Mouse (Mus musculus) yolk sac, embryonic 10.5 days (tissue): Measurements from ENCODE around the gene Mrpl16.

ENCODE experiments used
- DNase-seq: peaks from one replicate; pipeline ENCODE4 v3.0.0-alpha.2; 2017; ENCODE audit warnings: low spot score

Mrpl16 gene

DNA sequence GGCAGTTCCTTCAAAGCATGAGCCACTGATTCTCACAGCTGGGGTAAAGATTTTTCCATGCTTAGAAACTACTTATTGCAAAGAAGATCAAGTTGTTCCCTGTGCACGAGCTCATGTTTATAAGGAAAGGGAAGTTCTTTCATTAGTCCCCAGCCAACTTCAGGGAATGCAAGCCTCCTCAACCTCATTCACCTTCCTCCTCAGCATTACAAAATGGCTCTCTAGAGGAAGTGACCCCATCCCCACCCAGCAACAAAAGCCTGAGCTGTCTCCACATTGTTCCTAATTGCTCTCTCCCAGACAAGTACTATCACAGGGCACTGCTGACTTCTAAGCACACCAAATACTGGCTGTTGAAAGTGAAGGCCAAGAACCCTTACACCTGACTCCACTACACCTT, 34.2 kb downstream of the Mrpl16 start:
- no peak for DNase-seq

DNA sequence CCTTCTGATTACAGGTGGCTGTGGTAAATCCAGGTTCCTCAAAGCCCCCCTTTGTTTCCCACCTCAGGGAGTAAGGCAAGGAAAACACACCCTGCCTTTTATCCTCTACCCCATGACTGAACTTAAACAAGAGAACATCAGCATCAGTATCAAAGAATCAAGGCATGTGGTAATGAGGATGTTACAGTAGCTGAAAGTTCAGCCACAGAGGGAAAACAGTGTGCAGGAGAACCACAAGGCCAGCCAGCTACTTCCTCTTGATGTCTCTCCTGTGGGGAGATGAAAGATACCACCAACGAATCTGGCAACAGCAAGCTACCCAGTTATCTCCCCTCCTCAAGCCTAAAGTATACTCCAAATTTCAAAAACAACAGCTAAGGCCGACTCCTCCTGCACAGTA, 37.1 kb downstream of the Mrpl16 start:
- DNase-seq: no peak

DNA sequence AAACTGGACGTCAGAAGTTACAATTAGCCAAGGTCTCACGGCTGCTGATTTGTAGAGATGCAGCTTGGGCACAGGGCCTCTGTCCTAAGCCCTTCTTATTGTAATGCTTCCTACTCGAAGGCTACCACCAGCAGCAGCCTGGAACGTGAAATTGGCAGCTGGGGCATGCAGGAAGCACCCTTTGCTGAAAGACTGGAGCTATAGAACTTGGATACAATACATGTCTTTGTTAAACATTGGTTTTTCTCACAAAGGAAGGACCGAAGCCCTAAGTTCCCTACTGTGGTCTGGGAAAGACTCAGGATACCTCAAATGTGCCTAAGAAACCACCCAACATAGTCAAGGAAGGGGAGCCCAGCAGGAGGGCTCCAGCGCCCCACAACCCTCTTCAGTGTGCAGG, 37.6 kb downstream of the Mrpl16 start:
- DNase-seq: no peak

DNA sequence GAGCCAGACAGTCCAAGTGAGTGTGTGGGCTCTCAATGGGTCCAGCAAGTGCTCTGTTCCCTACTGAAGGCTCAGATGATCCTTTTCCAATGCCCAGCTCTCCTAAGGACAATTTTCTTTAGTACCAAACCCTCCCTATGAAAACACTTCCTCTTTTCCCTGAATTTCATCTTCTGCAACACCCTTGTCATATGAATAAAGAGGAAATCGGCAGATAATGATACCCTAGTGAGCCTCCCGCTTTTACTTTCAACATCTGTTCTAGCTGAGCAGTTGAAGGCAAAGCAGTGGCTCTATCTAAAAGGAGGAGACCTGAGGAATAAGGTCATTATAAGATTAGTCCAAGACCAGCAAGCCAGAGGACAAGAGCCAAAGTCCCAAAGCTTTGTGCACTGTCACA, 38.3 kb downstream of the Mrpl16 start:
- DNase-seq: no peak

DNA sequence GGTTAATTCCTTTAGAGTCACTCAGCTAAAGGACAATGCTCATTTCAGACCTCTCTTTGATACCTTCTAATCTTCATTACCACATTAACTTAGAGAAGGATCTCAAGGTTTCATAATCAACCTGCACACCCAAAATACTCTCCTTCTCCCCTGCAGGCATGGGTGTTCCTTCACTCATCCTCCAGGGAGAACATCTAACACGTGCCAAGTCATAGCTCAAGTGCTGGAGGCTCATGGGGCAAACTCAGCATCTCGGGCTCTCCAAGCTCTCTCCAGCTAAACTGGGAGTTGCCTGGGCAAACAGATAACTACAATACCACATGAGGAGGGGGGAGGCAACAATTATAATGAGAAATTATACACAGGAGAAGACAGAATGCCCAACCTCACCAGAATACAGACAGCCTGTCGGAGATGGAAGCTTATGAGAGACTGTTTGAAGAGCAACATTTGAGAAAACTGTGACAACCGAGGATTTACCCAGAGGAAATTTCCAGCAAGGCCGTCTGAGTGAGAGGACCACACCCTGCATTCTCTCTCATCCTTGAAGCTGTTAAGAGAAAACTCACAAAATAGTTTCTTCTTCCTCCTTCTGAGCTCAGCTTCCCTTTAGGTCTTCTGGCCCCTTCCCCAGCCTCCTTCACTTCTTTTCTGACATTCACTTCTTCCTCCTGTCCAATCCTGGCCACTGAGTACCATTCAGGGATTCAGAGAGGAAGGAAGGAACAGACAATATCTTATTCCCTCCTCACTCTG, 40.0 kb downstream of the Mrpl16 start:
- no peak for DNase-seq

DNA sequence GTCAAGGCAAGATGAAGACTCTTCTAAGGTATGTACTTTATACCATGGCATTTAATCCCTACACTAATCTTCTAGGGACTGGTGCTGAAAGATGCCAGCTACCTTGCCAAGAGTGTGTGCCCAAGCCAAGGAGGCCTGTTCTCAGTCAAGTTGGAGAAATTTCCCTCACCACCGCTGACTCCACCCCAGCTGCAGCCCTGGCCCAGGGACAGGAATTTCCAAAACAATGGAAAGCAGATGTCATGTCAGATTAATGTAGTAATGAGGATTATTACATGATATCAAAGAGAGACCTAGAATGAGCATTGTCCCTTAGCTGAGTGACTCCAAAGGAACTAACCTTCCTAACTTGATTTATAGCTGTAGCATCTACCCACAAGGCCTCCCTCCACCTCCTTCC, 40.7 kb downstream of the Mrpl16 start:
- DNase-seq: no peak

DNA sequence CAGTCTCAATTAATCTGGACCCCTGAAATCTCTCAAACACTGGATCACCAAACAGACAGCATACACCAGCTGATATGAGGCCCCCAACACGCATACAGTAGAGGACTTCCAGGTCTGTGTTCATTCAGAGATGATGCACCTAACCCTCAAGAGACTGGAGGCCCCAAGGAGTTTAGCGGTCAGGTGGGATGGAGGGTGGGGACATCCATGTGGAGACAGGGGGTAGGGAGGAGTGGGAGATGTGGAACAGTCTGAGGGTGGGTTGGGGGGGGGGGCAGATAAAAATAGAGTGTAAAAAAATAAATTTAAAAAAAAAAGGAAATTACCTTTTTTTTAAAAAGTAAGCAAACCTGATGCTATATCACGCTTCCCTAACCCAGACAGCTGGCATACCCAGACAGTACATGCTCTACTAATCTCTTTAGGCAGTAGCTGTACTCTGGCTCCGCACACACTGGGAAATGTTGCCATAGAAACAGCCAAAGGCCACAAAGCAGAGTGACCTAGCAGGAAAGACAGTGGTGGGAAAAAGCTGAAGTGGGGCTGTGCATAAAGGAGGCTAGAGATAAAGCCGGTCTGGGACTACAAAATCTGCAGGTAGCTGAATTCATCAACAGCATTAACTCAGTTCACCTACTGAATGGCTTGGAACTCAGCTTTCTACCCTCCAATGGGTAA, 41.6 kb downstream of the Mrpl16 start:
- DNase-seq: peak; percentile 47

DNA sequence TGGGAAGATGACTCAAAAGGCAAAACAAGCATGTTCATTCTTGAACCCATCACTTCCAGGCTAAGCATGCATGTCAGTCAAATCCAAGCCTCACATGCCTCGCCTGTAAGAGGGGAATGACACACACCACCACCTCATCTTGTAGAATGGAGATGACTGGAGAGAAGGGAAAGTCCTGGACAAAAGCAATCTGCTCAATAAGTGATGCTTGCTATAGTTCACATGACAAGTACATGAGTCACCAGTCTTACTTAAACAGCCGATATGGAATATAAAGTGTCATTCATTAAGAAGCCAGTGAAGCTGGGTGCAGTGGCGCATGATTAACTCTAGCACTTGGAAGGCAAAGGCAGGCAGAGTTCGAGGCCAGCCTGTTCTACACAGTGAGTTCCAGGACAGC, 42.9 kb downstream of the Mrpl16 start:
- no peak for DNase-seq

DNA sequence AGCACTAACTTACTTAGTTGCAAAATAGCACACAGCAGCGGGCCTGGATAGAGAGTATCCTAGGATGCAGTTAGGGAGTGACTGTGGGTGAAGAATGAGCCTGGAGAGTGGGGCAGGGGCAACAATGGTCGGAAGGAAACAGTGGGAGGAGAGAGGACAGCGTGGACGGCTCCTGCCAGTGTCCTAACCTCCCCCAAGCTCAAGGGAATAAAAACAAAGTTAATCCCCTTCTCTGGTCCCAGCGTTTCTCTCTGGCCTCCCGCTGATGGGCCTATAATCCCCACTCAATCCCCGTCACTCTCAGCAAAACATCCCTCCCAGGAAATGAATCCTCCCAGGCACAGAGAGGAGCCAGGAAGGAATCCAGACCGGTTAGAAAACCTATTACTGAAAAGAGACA, 43.5 kb downstream of the Mrpl16 start:
- DNase-seq: peak; percentile 24

DNA sequence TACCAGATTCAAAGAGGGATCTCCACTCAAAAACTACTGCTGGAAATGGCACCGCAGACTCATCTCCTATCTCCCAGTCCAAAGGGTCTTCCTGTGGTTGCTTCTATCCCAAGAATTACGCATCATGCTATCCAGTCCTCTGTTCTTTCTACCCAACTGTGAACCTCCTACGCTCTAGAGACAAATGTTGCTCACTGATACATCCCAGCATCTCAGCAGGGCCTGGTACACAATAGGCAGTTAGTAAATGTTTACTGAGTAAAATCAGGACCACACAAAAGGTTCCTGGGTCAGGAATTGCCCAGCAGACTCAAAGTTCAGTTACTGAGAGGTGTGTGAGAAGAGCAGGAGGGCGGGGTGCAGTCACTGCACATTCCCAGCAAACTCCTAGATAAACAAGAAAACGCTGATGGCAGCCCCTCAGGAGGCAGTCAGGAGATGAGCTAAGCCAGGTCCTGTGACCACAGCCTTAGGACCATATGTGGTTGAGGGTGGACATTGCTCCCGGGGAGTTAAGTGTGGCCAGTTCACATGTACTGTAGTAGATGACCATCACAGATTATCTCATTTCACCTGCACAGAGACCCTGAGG, 44.6 kb downstream of the Mrpl16 start:
- peak; percentile 87 for DNase-seq

DNA sequence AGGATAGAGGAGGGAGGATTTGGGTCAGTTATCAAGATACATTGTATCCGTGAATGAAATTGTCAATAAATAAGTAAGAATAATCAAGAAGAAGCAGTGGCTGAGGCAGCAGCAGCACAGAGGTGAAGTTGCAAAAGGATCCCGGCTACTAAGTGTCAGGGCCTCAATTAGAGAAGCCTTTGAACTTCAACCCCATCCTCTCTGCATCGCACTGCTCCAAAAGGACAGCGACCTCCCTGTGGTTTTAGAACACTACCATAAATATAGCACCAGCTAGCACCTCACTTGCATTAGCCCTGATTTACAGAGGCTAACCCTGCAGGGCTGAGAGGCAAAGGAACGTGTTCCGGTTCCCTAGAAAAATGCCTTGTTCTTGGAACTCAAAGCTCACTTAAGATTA, 46.5 kb downstream of the Mrpl16 start:
- peak; percentile 53 for DNase-seq

DNA sequence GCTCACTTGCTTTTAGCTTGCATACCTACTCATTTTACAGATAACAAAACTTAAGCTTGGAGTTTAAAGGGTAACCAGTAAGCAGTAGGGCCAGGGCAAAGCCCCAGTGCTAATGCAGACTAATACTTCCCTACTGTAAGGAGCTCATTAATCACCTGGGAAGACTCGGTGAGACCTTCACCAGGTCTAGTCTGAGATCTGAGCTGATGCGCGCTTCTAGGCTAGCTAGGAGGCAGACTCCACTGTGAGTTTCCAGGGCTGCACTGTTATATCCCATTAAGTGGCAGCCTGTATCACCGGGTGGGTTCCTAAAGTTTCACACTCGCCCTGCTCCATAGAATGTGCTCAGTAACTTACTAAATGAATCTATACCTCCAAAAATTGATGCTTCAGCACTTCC, 47.4 kb downstream of the Mrpl16 start:
- no peak for DNase-seq

DNA sequence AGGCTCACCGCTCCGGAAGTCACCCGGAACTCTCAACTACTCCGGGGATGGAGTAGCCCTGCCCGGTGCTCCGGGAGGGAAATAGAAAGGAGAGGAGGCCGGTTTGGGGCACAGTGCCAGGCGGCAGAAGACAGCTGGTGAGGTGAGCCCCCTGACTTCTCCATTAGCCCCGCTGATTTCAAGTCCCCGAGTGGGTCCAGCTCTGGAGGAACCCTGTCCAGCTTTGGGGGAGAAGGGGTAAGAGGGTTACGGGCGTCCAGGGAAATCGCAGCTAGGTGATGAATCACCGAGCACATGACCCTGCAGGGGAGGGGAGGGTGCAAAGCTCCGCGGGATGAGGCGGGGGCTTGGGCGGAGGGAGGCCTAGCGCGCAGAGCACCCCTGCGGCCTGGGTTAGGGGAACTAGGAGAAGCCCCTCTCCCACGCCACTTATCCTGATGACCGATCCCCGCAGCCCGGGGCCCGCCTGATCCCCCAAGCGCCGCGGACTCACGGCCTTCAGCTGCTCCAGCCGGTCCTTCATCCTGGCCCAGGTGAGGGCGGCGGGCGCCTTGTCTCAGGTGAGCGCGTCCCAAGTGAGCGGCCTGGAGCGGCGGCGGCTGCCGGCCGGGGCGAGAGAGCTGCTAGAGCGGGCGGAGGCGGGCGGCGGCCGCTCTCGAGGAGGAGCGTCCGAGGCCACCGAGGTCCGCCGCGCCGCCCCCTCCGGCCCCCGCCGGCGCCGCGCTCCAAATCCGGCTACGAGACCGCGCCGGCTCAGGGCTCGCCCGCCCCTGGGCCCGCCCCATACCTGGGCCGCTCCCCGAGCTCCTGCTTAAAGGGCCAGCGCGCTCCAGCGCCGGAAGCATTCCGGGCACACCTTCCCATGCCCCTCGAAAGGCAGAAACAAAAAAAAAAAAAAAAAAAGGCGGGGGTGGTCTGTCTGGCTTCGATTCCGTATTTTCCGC, 48.3 kb downstream of the Mrpl16 start:
- DNase-seq: peak; percentile 70

DNA sequence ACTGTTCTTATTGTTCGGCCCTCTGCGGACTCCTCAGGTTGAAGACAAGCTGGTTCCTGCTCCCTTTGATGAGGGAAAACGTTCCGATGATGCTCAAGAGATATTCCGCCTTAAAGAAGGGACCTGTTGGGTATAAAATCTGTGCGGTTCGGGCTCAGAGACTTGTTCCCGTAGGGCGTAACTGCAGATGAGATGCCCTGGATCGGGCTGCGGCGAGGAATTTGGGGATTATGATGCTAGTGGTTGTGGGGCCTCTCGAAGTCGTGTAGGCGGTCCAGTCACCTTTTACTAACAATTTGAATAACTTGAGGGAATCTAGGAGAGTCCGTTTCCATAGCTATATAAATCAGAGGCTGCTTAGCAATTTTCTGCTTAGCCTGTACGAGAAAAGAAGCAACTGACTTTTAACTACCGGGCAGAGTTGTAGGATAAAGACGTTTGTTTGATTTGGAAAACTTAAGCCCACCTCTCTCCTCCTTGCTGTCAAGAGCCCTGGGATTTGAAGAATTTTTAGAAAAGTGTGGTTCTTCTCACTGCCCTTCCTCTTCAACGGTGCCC, 49.0 kb downstream of the Mrpl16 start, which contains the start of gene Stx3:
Stx3 (minus strand) TSS at position 261 of the 558 bp plus-strand sequence.
- DNase-seq: no peak

DNA sequence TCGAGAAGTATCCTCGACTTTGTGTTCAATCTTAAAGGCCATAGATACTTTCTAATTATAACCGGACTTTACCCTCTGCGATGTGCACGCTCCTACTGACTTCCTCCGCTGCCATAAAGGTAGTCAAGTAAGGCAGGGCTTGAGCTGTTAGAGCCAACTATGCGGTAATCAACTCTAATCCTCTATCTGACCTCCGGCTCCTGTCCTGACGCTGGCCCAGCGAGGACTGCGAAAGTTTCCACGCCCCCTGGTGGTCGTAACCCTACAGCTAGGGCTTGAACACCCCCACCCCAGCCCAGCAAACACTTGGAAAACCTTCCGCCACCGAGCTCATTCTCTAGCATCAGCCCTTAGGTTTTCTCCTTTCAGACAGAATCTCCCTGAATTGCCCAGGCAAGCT, 49.6 kb downstream of the Mrpl16 start:
- peak; percentile 86 for DNase-seq

DNA sequence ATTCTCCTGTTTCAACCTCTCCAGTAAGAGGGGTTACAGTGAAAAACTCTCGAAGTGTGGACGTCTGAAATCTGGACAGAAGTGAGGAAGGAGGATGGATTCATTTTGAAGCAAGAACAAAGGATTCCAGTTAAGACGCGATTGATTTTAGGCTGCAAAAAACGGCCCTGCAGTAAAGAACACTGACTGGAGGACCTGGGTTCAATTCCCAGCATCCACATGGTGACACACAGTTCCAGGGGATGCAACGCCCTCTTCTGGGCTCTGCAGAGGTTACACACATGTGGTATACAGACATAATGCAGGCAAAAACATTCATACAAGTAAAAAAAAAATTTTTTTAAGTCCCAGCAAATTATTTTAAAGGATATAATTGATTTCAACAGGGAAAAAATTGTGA, 50.0 kb downstream of the Mrpl16 start:
- no peak for DNase-seq

DNA sequence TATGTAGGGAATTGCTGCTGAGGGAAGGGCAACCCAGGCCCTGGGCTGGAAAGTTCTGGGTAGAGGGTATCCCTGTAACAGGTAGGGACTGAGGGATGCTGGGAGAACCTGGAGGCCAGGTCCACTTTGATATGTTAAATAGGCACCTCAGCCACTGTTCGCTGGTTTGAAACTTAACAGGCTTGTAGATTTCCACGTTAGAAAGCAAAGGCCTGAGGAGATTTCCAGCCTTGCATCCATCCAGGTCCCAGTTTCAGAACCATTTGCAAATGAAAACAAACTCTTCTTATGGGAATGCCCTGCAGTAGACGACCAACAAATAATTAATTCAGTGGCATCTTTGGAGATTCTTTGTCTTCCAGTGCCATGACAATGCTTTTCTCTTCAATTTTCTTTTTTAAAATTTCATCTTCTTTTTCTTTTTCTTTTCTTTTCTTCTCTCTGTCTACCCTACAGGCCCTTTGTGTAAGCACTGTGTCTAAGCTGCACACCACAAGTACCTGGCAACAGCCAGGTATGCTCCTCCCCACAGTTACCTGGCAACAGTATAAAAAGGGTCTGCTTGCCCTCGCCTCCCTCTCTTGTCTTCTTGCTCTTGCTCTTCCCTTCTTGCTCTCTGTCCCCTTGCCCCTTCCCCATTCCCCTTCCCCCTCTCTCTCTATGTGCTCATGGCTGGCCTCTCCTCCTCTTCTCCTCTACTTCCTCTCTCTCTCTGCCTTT, 53.3 kb downstream of the Mrpl16 start:
- no peak for DNase-seq
